Mouse (Mus musculus): Measurements from ENCODE around the gene Bcar3.

Gene Bcar3

DNA sequence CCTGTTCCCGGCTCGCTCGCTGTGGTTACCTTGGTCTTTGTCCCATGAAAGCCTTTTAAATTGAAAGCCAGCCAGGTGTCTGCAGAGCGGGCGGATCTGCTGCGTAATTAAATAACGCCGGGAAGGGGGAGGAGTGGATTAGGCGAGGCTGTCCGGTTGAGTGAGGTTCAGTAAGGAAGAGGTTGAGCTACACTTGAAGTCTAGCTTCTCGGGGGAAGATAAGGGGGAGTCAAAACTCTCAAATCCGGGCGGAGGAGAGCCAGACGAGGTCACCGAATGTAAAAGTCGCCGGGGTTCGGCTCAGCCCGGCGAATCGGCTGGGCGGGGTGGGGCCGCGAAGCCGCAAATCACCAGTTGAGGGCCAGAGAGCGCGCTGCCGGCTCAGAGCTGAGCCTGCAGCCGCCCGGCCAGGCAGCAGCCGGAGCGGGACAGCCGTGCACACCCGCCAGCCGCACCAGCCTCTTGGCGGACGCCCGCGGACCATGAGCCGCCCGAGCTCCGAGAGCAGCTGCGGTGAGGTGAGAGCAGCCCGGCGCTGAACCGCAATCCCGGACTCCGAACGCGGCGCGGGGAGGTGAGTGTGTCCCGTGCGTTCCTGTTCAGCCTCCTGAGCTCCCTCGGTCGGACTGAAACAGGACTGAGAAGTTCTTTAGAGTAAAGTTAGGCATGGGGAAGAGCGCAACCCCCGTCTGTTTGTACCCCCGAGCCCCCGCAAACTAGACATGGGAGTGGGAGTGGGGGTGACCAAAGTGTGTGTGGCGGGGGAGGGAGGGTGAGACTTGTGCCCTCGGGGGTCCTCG is 125.9 kb downstream of the Bcar3 start:
- DNase-seq (ENCODE audit: low spot score), result peak; percentile 79

GRCm38 (mm10) chr3:122420410-122420774 is 126.5 kb downstream of the Bcar3 start:
- peak; percentile 49 for DNase-seq (ENCODE audit: low spot score)

- no peak for DNase-seq (ENCODE audit: low spot score)
Observed at GRCm38 (mm10) chr3:122421042-122421702, 127.2 kb downstream of the Bcar3 start.

- no peak for DNase-seq (ENCODE audit: low spot score)
Observed at GRCm38 (mm10) chr3:122421802-122422201, 127.9 kb downstream of the Bcar3 start.

- DNase-seq (ENCODE audit: low spot score), result peak; percentile 36
Observed at GRCm38 (mm10) chr3:122422276-122422675, 128.3 kb downstream of the Bcar3 start.

- no peak for DNase-seq (ENCODE audit: low spot score)
Observed at GRCm38 (mm10) chr3:122423643-122424042, 129.7 kb downstream of the Bcar3 start.

GRCm38 (mm10) chr3:122428325-122428821 is 134.4 kb downstream of the Bcar3 start:
- DNase-seq (ENCODE audit: low spot score), result peak; percentile 75

DNA sequence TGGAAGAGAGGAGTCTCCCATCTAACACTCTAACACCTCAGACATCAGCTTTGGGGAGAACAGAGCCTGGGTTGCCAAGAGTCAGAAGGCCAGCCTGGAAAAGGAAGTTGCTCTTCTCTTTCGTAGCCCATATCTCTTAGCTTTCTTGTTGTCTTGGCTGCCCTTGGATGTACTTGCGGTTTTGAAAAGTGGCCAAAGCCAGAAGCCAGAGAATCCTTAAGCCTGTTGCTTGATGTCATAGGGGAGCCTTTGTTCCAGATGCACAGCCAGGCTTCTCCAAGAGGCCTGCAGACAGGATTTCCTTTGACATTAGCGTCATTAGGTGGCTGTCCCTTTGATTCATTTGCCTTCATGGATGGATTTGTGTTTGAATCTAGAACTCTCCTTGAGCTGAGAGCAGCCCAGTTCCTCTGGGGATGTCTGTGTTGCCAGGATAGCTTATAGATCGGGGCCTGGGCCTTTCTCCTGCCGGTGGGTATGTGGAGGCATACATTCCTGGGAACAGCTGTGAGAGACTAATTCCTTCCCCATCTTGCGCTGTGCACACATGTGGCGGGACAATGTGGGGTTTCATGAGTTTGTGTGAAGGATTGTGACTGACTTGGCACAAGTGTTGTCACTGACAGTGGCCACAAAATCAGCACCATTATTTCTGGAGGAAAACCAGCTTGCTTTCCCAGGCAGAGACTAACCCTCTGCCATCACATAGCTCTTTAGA is 137.0 kb downstream of the Bcar3 start:
- peak; percentile 62 for DNase-seq (ENCODE audit: low spot score)

DNA sequence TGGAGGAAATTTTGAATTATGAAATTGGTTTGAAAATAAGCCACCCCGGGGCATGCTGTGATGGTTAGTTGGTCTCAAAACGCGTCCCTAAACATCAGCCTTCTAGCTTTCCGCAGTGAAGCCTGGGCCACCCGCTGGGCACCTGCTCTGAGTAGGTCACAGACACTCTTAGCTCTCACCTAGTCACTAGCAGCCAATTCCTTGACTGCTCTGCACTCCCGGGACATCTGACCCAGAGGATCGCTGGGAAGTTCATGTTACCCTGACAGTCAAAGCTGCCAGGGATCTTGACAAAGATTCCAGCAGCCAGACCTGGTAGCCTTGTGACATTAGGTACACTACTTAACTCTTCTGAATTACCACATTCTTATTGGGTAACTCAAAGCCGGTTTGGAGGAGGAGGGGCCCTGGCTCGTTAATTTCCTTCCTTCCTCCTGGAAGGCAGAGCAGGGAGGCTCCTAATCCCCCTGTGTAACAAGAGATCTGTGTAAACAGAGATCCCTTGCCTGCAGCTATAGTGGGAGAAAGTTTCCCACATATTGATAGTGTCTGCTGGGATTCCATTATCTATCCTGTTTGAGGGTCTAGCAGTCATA is 139.0 kb downstream of the Bcar3 start:
- DNase-seq (ENCODE audit: low spot score), result no peak

DNA sequence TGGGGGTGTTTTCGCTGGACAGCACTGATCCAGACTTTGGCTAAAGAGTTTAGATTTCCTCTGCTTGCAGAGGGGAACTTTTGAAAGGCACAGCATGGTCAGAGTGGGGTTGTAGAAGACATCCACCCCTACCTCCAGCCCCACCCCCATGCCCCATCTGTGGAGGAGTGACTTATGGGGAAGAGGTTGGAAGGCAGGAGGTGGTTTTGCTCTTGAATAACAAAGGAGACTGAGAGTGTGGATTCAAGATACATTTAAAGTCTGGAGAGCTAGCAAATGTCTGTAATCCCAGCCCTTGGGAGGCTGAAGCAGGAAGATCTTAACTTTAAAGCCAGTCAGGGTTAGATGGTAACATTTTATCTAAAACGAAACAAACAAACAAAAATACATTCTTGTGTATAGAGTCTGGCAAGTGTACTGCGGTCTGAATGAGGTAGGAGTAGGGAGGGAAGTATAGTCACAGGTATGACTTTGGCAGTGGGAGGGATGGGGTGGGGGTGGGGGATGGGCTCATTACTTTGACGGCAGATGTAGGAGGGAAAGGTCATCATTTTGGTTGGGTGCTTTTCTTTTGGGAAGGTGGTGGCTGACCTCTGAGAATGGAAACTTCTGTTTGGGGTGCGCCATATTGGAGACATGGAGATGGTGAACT is 140.2 kb downstream of the Bcar3 start:
- no peak for DNase-seq (ENCODE audit: low spot score)

DNA sequence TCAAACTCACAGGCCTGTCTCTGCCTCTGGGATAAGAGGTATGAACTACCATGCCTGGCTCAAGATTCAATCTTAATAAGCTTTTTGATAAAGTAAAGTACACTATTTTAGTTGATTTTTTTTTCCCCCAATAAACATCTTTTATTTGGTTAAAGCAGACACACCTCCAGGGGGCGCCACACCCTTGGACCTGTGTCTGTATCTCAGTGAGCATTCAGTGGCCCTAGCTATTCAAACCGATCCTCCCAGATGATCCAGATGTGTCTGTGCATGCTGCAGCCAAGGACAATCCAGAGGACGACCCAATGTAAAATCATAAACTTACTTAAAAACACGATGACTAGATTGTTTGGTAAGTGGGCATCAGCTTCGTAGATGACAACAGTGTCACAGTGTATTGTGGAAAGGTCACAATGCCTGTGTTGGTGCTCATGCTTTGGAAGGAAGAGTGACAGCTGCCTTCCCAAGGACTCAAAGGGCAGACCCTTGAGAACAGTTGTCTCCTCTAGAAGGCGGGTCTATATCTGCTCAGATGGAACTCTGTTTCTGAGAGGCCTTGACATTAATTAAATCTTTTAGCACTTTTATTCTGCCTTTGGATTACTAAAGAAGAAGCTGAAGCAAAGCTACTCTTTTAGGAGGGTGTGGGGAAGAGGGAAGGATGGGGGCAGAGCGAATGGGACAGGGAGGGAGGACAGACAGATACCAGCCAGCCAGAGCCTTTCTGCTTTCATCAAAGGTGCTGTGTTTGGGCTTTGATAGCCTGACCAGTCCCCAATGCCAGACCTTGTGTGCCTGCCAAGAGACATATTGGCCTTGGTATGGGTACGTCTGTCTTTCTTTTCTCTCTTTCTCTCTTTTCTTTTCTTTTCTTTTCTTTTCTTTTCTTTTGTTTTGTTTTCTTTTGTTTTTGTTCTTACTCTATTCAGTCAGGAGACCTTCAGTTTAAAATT is 141.3 kb downstream of the Bcar3 start:
- no peak for DNase-seq (ENCODE audit: low spot score)

GRCm38 (mm10) chr3:122438143-122438825 is 144.3 kb downstream of the Bcar3 start:
- DNase-seq (ENCODE audit: low spot score), result peak; percentile 22

- DNase-seq (ENCODE audit: low spot score), result no peak
Observed at GRCm38 (mm10) chr3:122445696-122446095, 151.8 kb downstream of the Bcar3 start.

GRCm38 (mm10) chr3:122446678-122447077 is 152.7 kb downstream of the Bcar3 start:
- no peak for DNase-seq (ENCODE audit: low spot score)

GRCm38 (mm10) chr3:122448196-122448595 is 154.3 kb downstream of the Bcar3 start:
- DNase-seq (ENCODE audit: low spot score), result no peak

GRCm38 (mm10) chr3:122450041-122450440 is 156.1 kb downstream of the Bcar3 start:
- DNase-seq (ENCODE audit: low spot score), result no peak

DNA sequence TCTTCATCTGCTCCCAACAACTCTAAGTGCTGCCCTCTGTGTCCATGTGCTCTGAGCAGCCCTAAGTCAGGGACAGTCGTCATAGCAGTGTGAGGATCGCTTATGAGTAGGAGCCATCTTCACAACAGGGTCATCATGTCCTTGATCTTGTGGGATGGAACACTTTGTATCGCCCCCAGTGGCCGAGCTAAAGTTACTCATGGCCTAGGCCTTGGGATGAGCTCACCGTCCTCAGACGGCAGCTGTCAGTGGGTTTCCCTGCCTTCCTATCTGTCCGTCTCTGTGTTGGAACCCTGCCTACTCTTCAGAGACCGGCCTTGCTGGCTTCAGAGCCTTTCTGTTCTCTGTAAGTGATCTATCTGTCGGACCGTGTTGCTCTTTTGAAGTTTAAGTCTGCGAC is 159.9 kb downstream of the Bcar3 start:
- no peak for DNase-seq (ENCODE audit: low spot score)

DNA sequence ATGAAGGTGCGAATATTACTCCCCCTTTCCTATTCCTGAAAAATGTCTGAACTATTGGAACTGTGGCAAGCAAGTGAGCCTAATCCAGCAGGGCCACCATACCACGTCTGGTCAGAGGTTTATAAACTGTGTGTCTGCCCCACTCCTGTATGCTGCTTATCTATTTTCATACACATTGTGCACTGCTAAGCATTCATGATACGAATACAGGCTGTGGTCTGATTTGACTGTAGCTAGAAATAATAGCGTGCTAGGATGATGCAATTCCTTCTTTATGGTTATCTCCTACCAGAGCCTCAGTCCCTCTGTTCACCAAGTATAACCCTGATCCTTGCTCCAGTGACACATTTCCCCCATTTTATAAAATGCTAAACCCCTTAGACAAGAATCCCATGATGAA is 162.2 kb downstream of the Bcar3 start:
- no peak for DNase-seq (ENCODE audit: low spot score)

GRCm38 (mm10) chr3:122456807-122457206 is 162.9 kb downstream of the Bcar3 start:
- no peak for DNase-seq (ENCODE audit: low spot score)

GRCm38 (mm10) chr3:122457723-122458122 is 163.8 kb downstream of the Bcar3 start:
- DNase-seq (ENCODE audit: low spot score), result no peak

Measured in MN1 (cell line).